Mouse (Mus musculus) CD4-positive, CD25-positive, alpha-beta regulatory T cell, adult 4 months (primary cell): ENCODE data around the gene Calm4. TPM values are rescaled to one million over a fixed set of nuclear protein-coding genes. Genes with fewer than 3 reads are reported as not detected.
"Not testable (repeated sequence)": the region's sequence is repeated elsewhere in the genome, so short reads cannot be mapped to it uniquely, and the experiment has no call there.

ENCODE experiments used
- ATAC-seq: one replicate; pipeline ENCODE4 v1.8.0; 2017
- polyA plus RNA-seq, 2 experiments: library from polyadenylated mRNA; unstranded; fragments of 100-300 nt; shearing (Covaris generic); gene quantifications; one replicate each; pipeline ENCODE4 v1.2.1; 2017

The Calm4 gene
- polyA plus RNA-seq, result not detected

- not testable (repeated sequence) for ATAC-seq
Observed at GRCm38 (mm10) chr13:3837312-3837807, at the start of gene Calm4. Calm4 (plus strand) TSS chr13:3837757.

GRCm38 (mm10) chr13:3788588-3788987, 49.0 kb upstream of the Calm4 start:
- ATAC-seq, result no peak

GRCm38 (mm10) chr13:3789531-3789930, 48.0 kb upstream of the Calm4 start:
- no peak for ATAC-seq

GRCm38 (mm10) chr13:3796649-3797048, 40.9 kb upstream of the Calm4 start:
- no peak for ATAC-seq

- ATAC-seq, result no peak
Observed at GRCm38 (mm10) chr13:3798751-3799150, 38.8 kb upstream of the Calm4 start.

- ATAC-seq, result no peak
Observed at GRCm38 (mm10) chr13:3799386-3799785, 38.2 kb upstream of the Calm4 start.

- ATAC-seq, result no peak
Observed at GRCm38 (mm10) chr13:3804186-3804585, 33.4 kb upstream of the Calm4 start, which contains the start of gene Calml3. Calml3 (minus strand) TSS chr13:3804316.

- no peak for ATAC-seq
Observed at GRCm38 (mm10) chr13:3805132-3805531, 32.4 kb upstream of the Calm4 start.

GRCm38 (mm10) chr13:3805638-3806037, 31.9 kb upstream of the Calm4 start:
- ATAC-seq, result no peak

- no peak for ATAC-seq
Observed at GRCm38 (mm10) chr13:3807131-3807827, 30.3 kb upstream of the Calm4 start.

GRCm38 (mm10) chr13:3818012-3818739, 19.4 kb upstream of the Calm4 start:
- no peak for ATAC-seq

- ATAC-seq, result no peak
Observed at GRCm38 (mm10) chr13:3818740-3819076, 18.8 kb upstream of the Calm4 start.

- no peak for ATAC-seq
Observed at GRCm38 (mm10) chr13:3822105-3822504, 15.5 kb upstream of the Calm4 start.

- ATAC-seq, result no peak
Observed at GRCm38 (mm10) chr13:3825726-3826125, 11.8 kb upstream of the Calm4 start.

- ATAC-seq, result no peak
Observed at GRCm38 (mm10) chr13:3831546-3831945, 6.0 kb upstream of the Calm4 start.

GRCm38 (mm10) chr13:3831994-3832393, 5.6 kb upstream of the Calm4 start:
- ATAC-seq, result no peak

- ATAC-seq, result no peak
Observed at GRCm38 (mm10) chr13:3832450-3832849, 5.1 kb upstream of the Calm4 start.

- not testable (repeated sequence) for ATAC-seq
Observed at GRCm38 (mm10) chr13:3833644-3834043, 3.9 kb upstream of the Calm4 start.

- ATAC-seq, result not testable (repeated sequence)
Observed at GRCm38 (mm10) chr13:3840662-3841061, 3.1 kb downstream of the Calm4 start.

GRCm38 (mm10) chr13:3850330-3850729, 12.8 kb downstream of the Calm4 start:
- ATAC-seq, result no peak

GRCm38 (mm10) chr13:3853648-3854333, 16.2 kb downstream of the Calm4 start, which contains the start of gene Calm5:
Calm5 (plus strand) TSS chr13:3854173.
- ATAC-seq, result not testable (repeated sequence)

GRCm38 (mm10) chr13:3854856-3855255, 17.3 kb downstream of the Calm4 start:
- ATAC-seq, result no peak

GRCm38 (mm10) chr13:3856252-3856651, 18.7 kb downstream of the Calm4 start:
- ATAC-seq, result no peak
